9 mouse cellular contexts compared by ENCODE assay signal in the genomic region with DNA sequence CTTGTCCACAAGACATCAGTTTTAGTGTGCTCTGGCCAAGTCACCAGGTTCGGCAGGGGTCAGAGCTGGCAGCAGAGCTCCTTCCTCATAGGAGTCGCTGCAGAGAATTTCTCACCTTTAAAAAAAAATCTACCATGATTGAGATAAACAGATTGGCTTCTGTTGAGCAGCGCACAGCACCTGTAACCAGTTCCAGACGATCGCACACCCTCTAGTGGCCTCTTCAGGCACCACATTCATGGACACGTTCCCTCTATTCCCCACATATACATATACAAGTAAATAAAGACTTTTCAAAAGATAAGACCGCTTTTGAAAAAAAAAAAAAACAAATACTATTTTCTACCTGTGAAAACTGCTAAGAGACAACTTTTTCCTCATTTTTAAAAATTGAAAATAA.
DNase-seq lines count a peak whose midpoint lies in the region; ATAC-seq lines count a peak whose summit lies in the region.
"Had no signal": no experiment of that assay in that cellular context is flagged by ENCODE, and none has a peak within 500 bp of the region (broad histone marks: within the 10 kb centered on the region; RNA-seq: fewer than 3 reads in every experiment).

No protein-coding gene starts in this region.

- H3K27ac ChIP-seq in neural tube, embryonic 14.5 days (ENCODE audit: low read depth, low read length): no peak overlapping the region
- H3K27ac ChIP-seq: heart, embryonic 15.5 days had no signal

- H3K9ac ChIP-seq in neural tube, embryonic 14.5 days (replicated peaks; ENCODE audit: low read depth, low read length): no peak overlapping the region
- H3K9ac ChIP-seq: heart, embryonic 15.5 days had no signal

- 30% methylated on average over 7 of the region's 7 CpGs for WGBS in neural tube, embryonic 14.5 days

- no peaks in the 10 kb centered on the region for H3K27me3 ChIP-seq in neural tube, embryonic 14.5 days (ENCODE audit: control insufficient read depth, insufficient read depth, low read length)
- H3K27me3 ChIP-seq: heart, embryonic 15.5 days had no signal

- no peaks in the 10 kb centered on the region for H3K4me1 ChIP-seq in neural tube, embryonic 14.5 days (ENCODE audit: control insufficient read depth, insufficient read depth, low read length)

- no peak overlapping the region for H3K4me3 ChIP-seq in neural tube, embryonic 14.5 days (ENCODE audit: low read depth, low read length)
- H3K4me3 ChIP-seq: heart, embryonic 15.5 days had no signal

- ATAC-seq in activated CD4-positive, CD25-positive, alpha-beta regulatory T cell, adult 4 months: peak; percentile 40
- 0 out of 2 replicates have a peak, but pooled peaks have one; percentile 34 for ATAC-seq in neural tube, embryonic 14.5 days (ENCODE audit: low read depth)

- no peak overlapping the region for H3K4me2 ChIP-seq in neural tube, embryonic 14.5 days (ENCODE audit: low read depth, low read length)
- H3K4me2 ChIP-seq: heart, embryonic 15.5 days had no signal

- no peaks in the 10 kb centered on the region for H3K9me3 ChIP-seq in neural tube, embryonic 14.5 days (ENCODE audit: control insufficient read depth, low read length)
- H3K9me3 ChIP-seq: heart, embryonic 15.5 days had no signal

- peak; percentile 18 for DNase-seq in ovary, postnatal 14 days (ENCODE audit: low spot score)
- no peak for DNase-seq in ovary, postnatal 10 days (ENCODE audit: low spot score)
- peak; percentile 51 to 52 for DNase-seq in cerebellum, postnatal 36 days
- peak; percentile 28 for DNase-seq in gastrocnemius, postnatal 10 days
- peak; percentile 13 to 21 for DNase-seq in left cerebral cortex, adult 8-10 months (ENCODE audit: low spot score in 2 of 2)
- no peak for DNase-seq in MN1 (ENCODE audit: low spot score)

- H3K36me3 ChIP-seq in neural tube, embryonic 14.5 days (ENCODE audit: control insufficient read depth, insufficient read depth, low read length): no peaks in the 10 kb centered on the region
- H3K36me3 ChIP-seq: heart, embryonic 15.5 days had no signal

Comparison
In these comparisons a context has a peak if more than half of its experiments do, and no peak if none do; other contexts are left out.
1. DNase-seq: peak in ovary, postnatal 14 days (single experiment), cerebellum, postnatal 36 days (2 of 2), gastrocnemius, postnatal 10 days (single experiment) and left cerebral cortex, adult 8-10 months (2 of 2); none in ovary, postnatal 10 days (single experiment) and MN1 (single experiment).